Mouse (Mus musculus): ENCODE data around the gene Bbs9. TPM values are rescaled to one million over a fixed set of nuclear protein-coding genes. Genes with fewer than 3 reads are reported as not detected.
"Not testable (repeated sequence)": the region's sequence is repeated elsewhere in the genome, so short reads cannot be mapped to it uniquely, and the experiment has no call there.

Bbs9 gene
- polyA plus RNA-seq, 1 experiment = 17.9 TPM

- H3K4me3 ChIP-seq (ENCODE audit: low read depth, low read length) = no peak overlapping the region
- H3K27ac ChIP-seq (ENCODE audit: insufficient read depth, low read length) = no peak overlapping the region
- no peaks in the 10 kb centered on the region for H3K4me1 ChIP-seq (ENCODE audit: control insufficient read depth, insufficient read depth, low read length)
- peaks cover 10% of the 10 kb centered on the region; the same call in 1 of the 2 replicates for H3K36me3 ChIP-seq (ENCODE audit: control insufficient read depth, insufficient read depth, low read length, poor library complexity, severe bottlenecking)
- no peak overlapping the region for H3K9ac ChIP-seq (ENCODE audit: low read depth, poor library complexity, severe bottlenecking)
- TF ChIP-seq CTCF (IDR thresholded peaks at IDR 0.05; ENCODE audit: low read depth, low read length) = peak; percentile 48
- no peak for TF ChIP-seq EP300 (IDR thresholded peaks at IDR 0.05; ENCODE audit: insufficient read depth, low read depth, low read length)
- no peaks in the 10 kb centered on the region for H3K27me3 ChIP-seq (ENCODE audit: control insufficient read depth, insufficient read depth, low read length, poor library complexity, severe bottlenecking)
- H3K9me3 ChIP-seq (replicated peaks; ENCODE audit: control insufficient read depth, insufficient read depth, low read length, poor library complexity, severe bottlenecking) = no peaks in the 10 kb centered on the region
These were observed 27.1 kb upstream of the Bbs9 start for GRCm38 (mm10) chr9:22448420-22448819.

- Histone ChIP-seq H3K9me3 (replicated peaks; ENCODE audit: control insufficient read depth, insufficient read depth, low read length, poor library complexity, severe bottlenecking) (no peaks in the 10 kb centered on the region), H3K27me3 (ENCODE audit: control insufficient read depth, insufficient read depth, low read length, poor library complexity, severe bottlenecking) (no peaks in the 10 kb centered on the region), H3K9ac (ENCODE audit: low read depth, poor library complexity, severe bottlenecking) (no peak overlapping the region), H3K27ac (ENCODE audit: insufficient read depth, low read length) (no peak overlapping the region), H3K36me3 (ENCODE audit: control insufficient read depth, insufficient read depth, low read length, poor library complexity, severe bottlenecking) (peaks cover 13% of the 10 kb centered on the region; the same call in 1 of the 2 replicates), H3K4me3 (ENCODE audit: low read depth, low read length) (no peak overlapping the region), H3K4me1 (ENCODE audit: control insufficient read depth, insufficient read depth, low read length) (no peaks in the 10 kb centered on the region)
- no peak for TF ChIP-seq CTCF (IDR thresholded peaks at IDR 0.05; ENCODE audit: low read depth, low read length)
These were observed 26.3 kb upstream of the Bbs9 start for GRCm38 (mm10) chr9:22449209-22449608.

GRCm38 (mm10) chr9:22452697-22453096, 22.8 kb upstream of the Bbs9 start:
- Histone ChIP-seq H3K36me3 (ENCODE audit: control insufficient read depth, insufficient read depth, low read length, poor library complexity, severe bottlenecking) (peaks cover 32% of the 10 kb centered on the region), H3K9me3 (replicated peaks; ENCODE audit: control insufficient read depth, insufficient read depth, low read length, poor library complexity, severe bottlenecking) (no peaks in the 10 kb centered on the region), H3K27ac (ENCODE audit: insufficient read depth, low read length) (no peak overlapping the region), H3K4me3 (ENCODE audit: low read depth, low read length) (no peak overlapping the region), H3K4me1 (ENCODE audit: control insufficient read depth, insufficient read depth, low read length) (no peaks in the 10 kb centered on the region), H3K9ac (ENCODE audit: low read depth, poor library complexity, severe bottlenecking) (no peak overlapping the region), H3K27me3 (ENCODE audit: control insufficient read depth, insufficient read depth, low read length, poor library complexity, severe bottlenecking) (no peaks in the 10 kb centered on the region)
- no peak for TF ChIP-seq POLR2A (IDR thresholded peaks at IDR 0.05; ENCODE audit: insufficient read depth, low read length)
- no peak for TF ChIP-seq CTCF (IDR thresholded peaks at IDR 0.05; ENCODE audit: low read depth, low read length)
- TF ChIP-seq EP300 (IDR thresholded peaks at IDR 0.05; ENCODE audit: insufficient read depth, low read depth, low read length) = no peak

- Histone ChIP-seq H3K9me3 (replicated peaks; ENCODE audit: control insufficient read depth, insufficient read depth, low read length, poor library complexity, severe bottlenecking) (no peaks in the 10 kb centered on the region), H3K9ac (ENCODE audit: low read depth, poor library complexity, severe bottlenecking) (no peak overlapping the region), H3K36me3 (ENCODE audit: control insufficient read depth, insufficient read depth, low read length, poor library complexity, severe bottlenecking) (peaks cover 29% of the 10 kb centered on the region), H3K27me3 (ENCODE audit: control insufficient read depth, insufficient read depth, low read length, poor library complexity, severe bottlenecking) (no peaks in the 10 kb centered on the region), H3K4me1 (ENCODE audit: control insufficient read depth, insufficient read depth, low read length) (no peaks in the 10 kb centered on the region), H3K4me3 (ENCODE audit: low read depth, low read length) (no peak overlapping the region), H3K27ac (ENCODE audit: insufficient read depth, low read length) (no peak overlapping the region)
- TF ChIP-seq POLR2A (IDR thresholded peaks at IDR 0.05; ENCODE audit: insufficient read depth, low read length) (no peak), EP300 (IDR thresholded peaks at IDR 0.05; ENCODE audit: insufficient read depth, low read depth, low read length) (no peak), CTCF (IDR thresholded peaks at IDR 0.05; ENCODE audit: low read depth, low read length) (no peak)
These were observed 22.0 kb upstream of the Bbs9 start for GRCm38 (mm10) chr9:22453501-22453924.

GRCm38 (mm10) chr9:22453990-22454389, 21.5 kb upstream of the Bbs9 start, which contains the start of gene Gm17545:
Gene Gm17545 (plus strand): TSS chr9:22454290.
- H3K27ac ChIP-seq (ENCODE audit: insufficient read depth, low read length); H3K4me1 ChIP-seq (ENCODE audit: control insufficient read depth, insufficient read depth, low read length); H3K27me3 ChIP-seq (ENCODE audit: control insufficient read depth, insufficient read depth, low read length, poor library complexity, severe bottlenecking); H3K4me3 ChIP-seq (ENCODE audit: low read depth, low read length); H3K9ac ChIP-seq (ENCODE audit: low read depth, poor library complexity, severe bottlenecking); H3K9me3 ChIP-seq (replicated peaks; ENCODE audit: control insufficient read depth, insufficient read depth, low read length, poor library complexity, severe bottlenecking): not testable (repeated sequence)
- peaks cover 29% of the 10 kb centered on the region for H3K36me3 ChIP-seq (ENCODE audit: control insufficient read depth, insufficient read depth, low read length, poor library complexity, severe bottlenecking)

- no peak overlapping the region for H3K4me3 ChIP-seq (ENCODE audit: low read depth, low read length)
- no peak for TF ChIP-seq CTCF (IDR thresholded peaks at IDR 0.05; ENCODE audit: low read depth, low read length)
- no peak for TF ChIP-seq POLR2A (IDR thresholded peaks at IDR 0.05; ENCODE audit: insufficient read depth, low read length)
- no peak for TF ChIP-seq EP300 (IDR thresholded peaks at IDR 0.05; ENCODE audit: insufficient read depth, low read depth, low read length)
- no peak overlapping the region for H3K27ac ChIP-seq (ENCODE audit: insufficient read depth, low read length)
- H3K9ac ChIP-seq (ENCODE audit: low read depth, poor library complexity, severe bottlenecking) = no peak overlapping the region
- H3K9me3 ChIP-seq (replicated peaks; ENCODE audit: control insufficient read depth, insufficient read depth, low read length, poor library complexity, severe bottlenecking) = no peaks in the 10 kb centered on the region
- H3K36me3 ChIP-seq (ENCODE audit: control insufficient read depth, insufficient read depth, low read length, poor library complexity, severe bottlenecking) = peaks cover 29% of the 10 kb centered on the region
- no peaks in the 10 kb centered on the region for H3K27me3 ChIP-seq (ENCODE audit: control insufficient read depth, insufficient read depth, low read length, poor library complexity, severe bottlenecking)
- H3K4me1 ChIP-seq (ENCODE audit: control insufficient read depth, insufficient read depth, low read length) = no peaks in the 10 kb centered on the region
These were observed 20.5 kb upstream of the Bbs9 start for GRCm38 (mm10) chr9:22455041-22455440.

All from ES-Bruce4 (cell line).